Mouse (Mus musculus) adipose tissue, adult 10 weeks (tissue): Measurements from ENCODE around the gene Klk1b27. TPM values are rescaled to one million over a fixed set of nuclear protein-coding genes. Genes with fewer than 3 reads are reported as not detected.

Source experiments
- polyA plus RNA-seq: library from polyadenylated mRNA; stranded (reverse); fragments of 350-450 nt; fragmentation: Illumina TruSeq; extraction: RNeasy Lipid Tissue Mini Kit (QIAGEN cat#74804); gene quantifications from one replicate; pipeline ENCODE4 v1.2.3, GENCODE M21; 2014; ENCODE audit warnings: low read depth, low replicate concordance

Gene Klk1b27
- polyA plus RNA-seq: 0.38 TPM

GRCm38 (mm10) chr7:44051990-44052389 is at the start of gene Klk1b27:
Gene Klk1b27 (plus strand): TSS chr7:44052290.

GRCm38 (mm10) chr7:44011868-44012267 is 40.2 kb upstream of the Klk1b27 start, which contains the start of gene Klk1b26:
Gene Klk1b26 (plus strand): TSS chr7:44012168.

GRCm38 (mm10) chr7:44102028-44102427 is 49.9 kb downstream of the Klk1b27 start, which contains the start of gene Klk1b21:
Gene Klk1b21 (plus strand): TSS chr7:44102328.

Other genes starting within 250 kb of the Klk1b27 start
- gene Klk7, start 241.0 kb upstream of the Klk1b27 start, polyA plus RNA-seq: not detected
- gene Klk6, start 227.8 kb upstream of the Klk1b27 start, polyA plus RNA-seq: not detected
- not detected for gene Klk5, start 210.3 kb upstream of the Klk1b27 start, polyA plus RNA-seq
- gene Klk4, start 171.1 kb upstream of the Klk1b27 start, polyA plus RNA-seq: not detected
- gene Klk15, start 118.5 kb upstream of the Klk1b27 start, polyA plus RNA-seq: not detected
- gene Klk1b8, start 101.6 kb upstream of the Klk1b27 start, polyA plus RNA-seq: 2.2 TPM
- not detected for gene Klk1b1, start 85.5 kb upstream of the Klk1b27 start, polyA plus RNA-seq
- gene Klk1b9, start 76.2 kb upstream of the Klk1b27 start, polyA plus RNA-seq: 0.52 TPM
- gene Klk1b11, start 56.4 kb upstream of the Klk1b27 start, polyA plus RNA-seq: not detected
- 0.52 TPM for gene Klk1b26, start 40.1 kb upstream of the Klk1b27 start, polyA plus RNA-seq
- 0.38 TPM for gene Klk1b21, start 50.0 kb downstream of the Klk1b27 start, polyA plus RNA-seq
- not detected for gene Klk1b22, start 60.4 kb downstream of the Klk1b27 start, polyA plus RNA-seq
- not detected for gene Klk1b16, start 84.5 kb downstream of the Klk1b27 start, polyA plus RNA-seq
- not detected for gene Klk1b24, start 135.9 kb downstream of the Klk1b27 start, polyA plus RNA-seq
- gene Klk1b3, start 145.9 kb downstream of the Klk1b27 start, polyA plus RNA-seq: 0.38 TPM
- gene Klk1b4, start 155.1 kb downstream of the Klk1b27 start, polyA plus RNA-seq: not detected
- gene Klk1b5, start 163.7 kb downstream of the Klk1b27 start, polyA plus RNA-seq: 2.5 TPM
- 1.2 TPM for gene Klk1, start 173.1 kb downstream of the Klk1b27 start, polyA plus RNA-seq
- 0.81 TPM for gene Gm36864, start 183.9 kb downstream of the Klk1b27 start, polyA plus RNA-seq
- gene 1700028J19Rik, start 194.4 kb downstream of the Klk1b27 start, polyA plus RNA-seq: 10.2 TPM
- 71.2 TPM for gene 2410002F23Rik, start 194.4 kb downstream of the Klk1b27 start, polyA plus RNA-seq
- 0.31 TPM for gene Acp4, start 205.1 kb downstream of the Klk1b27 start, polyA plus RNA-seq
- gene Gm15517, start 209.2 kb downstream of the Klk1b27 start, polyA plus RNA-seq: 37.4 TPM